Mouse (Mus musculus) G1E-ER4 (cell line): ENCODE measurements around the gene Myh7. TPM values are rescaled to one million over a fixed set of nuclear protein-coding genes. Genes with fewer than 3 reads are reported as not detected.

Experiments
- GATA1 ChIP-seq: IDR thresholded peaks from one replicate; pipeline ENCODE4 v1.8.0; 2012; ENCODE audit warnings: low read length, inconsistent platforms
- polyA plus RNA-seq: library from polyadenylated mRNA; stranded (reverse); fragments of >175 nt; gene quantifications from 2 replicates; pipeline ENCODE4 v1.2.3, GENCODE M21; 2012

The Myh7 gene
- polyA plus RNA-seq, 1 experiment, result 0.04 TPM

DNA sequence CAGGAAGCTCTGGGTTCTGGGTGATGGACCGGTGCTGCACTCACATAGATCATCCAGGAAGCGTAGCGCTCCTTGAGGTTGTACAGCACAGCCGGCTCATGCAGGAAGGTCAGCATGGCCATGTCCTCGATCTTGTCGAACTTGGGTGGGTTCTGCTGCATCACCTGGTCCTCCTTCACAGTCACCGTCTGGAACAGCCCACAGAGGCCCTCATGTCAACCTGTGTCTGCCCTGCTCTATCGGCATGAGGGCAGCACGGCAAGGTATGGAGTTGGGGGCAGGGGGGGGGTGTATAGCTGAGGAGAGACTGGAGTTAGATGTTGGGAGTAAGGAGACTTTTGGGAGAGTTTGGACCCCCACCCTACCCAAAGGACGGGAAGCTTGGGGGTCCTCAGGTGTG, 2.2 kb downstream of the Myh7 start:
- no peak for TF ChIP-seq GATA1

DNA sequence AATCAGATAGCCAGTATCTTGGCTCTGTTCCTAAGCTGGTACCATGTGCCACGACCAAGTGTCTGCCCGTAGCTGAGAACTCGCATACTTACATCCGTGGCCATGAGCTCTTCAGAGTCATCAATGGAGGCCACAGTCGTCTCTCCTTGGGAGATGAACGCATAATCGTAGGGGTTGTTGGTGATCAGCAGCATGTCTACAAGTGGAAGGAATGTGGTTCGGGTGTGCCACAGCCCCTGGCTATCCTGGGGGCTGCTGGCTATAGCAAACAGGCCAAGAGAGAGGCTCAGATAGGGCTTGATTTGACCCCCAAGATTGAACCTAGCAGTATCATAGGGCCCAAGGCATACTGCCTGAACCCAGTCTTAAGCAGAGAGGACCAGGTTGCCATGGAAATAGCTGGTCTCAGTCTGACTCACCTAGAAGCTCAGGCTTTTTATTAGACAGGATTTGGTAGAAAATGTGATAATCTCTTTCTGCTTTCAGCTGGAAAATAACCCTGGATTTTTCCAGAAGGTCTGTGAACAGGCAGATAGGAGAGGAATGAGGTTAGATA, 4.5 kb downstream of the Myh7 start:
- no peak for TF ChIP-seq GATA1

DNA sequence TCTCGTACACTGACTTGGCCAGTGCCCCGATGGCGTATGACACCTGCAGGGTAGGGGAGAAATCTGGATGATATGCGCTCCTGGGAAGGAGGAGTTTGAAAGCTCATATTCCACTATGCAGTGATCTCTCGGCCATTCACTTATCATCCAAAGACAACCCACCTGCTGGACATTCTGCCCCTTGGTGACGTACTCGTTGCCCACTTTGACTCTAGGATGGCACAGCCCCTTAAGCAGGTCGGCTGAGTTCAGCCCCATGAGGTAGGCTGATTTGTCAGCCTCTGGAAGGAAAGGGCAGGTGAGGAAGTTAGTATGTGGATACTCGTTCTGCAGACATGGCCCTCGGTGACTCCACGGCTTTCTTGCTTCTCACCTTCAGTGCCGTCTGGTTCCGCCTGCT, 5.5 kb downstream of the Myh7 start:
- no peak for TF ChIP-seq GATA1

DNA sequence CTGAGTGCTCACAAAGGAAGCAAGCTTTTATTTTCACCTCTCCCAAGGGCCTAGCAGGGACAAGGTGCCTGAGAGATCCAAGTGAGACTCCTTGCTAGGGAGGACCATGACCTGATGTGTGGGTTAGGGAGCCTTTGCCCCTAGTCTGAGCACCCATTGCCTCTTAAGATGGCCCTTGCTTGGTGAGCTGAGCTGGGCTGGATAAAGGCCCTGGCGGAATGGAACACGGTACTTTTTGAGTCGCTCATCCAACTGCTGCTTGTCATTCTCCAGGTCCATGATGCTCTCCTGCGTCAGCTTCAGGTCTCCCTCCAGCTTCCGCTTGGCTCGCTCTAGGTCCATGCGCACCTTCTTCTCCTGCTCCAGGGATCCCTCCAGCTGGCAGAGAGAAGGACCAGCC, 12.5 kb downstream of the Myh7 start:
- TF ChIP-seq GATA1, result no peak

GRCm38 (mm10) chr14:54978664-54979063, 15.8 kb downstream of the Myh7 start:
- no peak for TF ChIP-seq GATA1

GRCm38 (mm10) chr14:54976633-54977032, 17.8 kb downstream of the Myh7 start, which contains the start of gene Gm17428:
Gene Gm17428 (plus strand): TSS chr14:54976933.
- no peak for TF ChIP-seq GATA1

- TF ChIP-seq GATA1, result no peak
These were observed 20.2 kb downstream of the Myh7 start for GRCm38 (mm10) chr14:54974068-54974791.

GRCm38 (mm10) chr14:54968344-54968743, 26.1 kb downstream of the Myh7 start:
- TF ChIP-seq GATA1, result no peak

DNA sequence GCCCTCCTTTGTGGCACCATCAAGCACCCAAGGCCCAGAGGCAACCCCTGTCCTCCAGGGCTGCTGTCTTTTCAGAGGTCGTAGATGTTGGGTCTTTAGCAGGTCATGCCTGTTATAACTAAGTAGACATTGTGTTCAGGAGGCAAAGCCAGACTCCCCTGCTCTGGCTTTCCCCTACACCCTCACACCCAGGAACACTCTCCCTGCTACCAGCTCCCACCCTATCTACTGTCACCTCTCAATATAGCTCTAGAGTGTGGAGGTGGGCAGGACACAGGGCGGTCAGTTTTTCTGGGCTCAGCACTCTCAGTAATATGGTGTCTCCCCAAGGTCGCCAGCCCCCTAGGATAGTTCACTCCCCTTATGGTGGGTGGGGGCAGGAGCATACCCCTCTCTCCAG, 26.6 kb downstream of the Myh7 start:
- TF ChIP-seq GATA1, result no peak

- TF ChIP-seq GATA1, result no peak
These were observed 28.0 kb downstream of the Myh7 start, which contains the start of gene Myh6 for GRCm38 (mm10) chr14:54966320-54966977. Gene Myh6 (minus strand): TSS chr14:54966927.

DNA sequence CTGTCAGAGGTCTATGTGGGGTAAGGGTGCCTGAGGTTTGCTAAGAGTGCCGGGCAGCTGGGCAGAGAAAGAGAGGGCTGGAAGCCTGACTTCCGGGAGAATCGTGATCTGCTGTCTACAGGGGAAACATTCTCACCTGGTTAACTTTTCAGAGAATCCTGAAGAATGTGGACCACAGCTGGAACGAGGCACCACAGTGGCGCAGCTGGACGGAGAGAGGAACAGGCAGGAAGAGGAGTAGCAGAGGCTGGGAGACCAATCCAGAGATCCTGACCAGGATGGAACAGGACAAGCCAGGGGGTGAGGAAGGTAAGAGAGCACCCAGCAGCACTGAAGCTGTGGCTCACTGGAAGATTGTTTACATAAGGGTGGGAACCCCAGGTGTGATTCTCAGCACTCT, 28.8 kb downstream of the Myh7 start:
- TF ChIP-seq GATA1, result no peak

GRCm38 (mm10) chr14:54965044-54965443, 29.4 kb downstream of the Myh7 start:
- TF ChIP-seq GATA1, result no peak

DNA sequence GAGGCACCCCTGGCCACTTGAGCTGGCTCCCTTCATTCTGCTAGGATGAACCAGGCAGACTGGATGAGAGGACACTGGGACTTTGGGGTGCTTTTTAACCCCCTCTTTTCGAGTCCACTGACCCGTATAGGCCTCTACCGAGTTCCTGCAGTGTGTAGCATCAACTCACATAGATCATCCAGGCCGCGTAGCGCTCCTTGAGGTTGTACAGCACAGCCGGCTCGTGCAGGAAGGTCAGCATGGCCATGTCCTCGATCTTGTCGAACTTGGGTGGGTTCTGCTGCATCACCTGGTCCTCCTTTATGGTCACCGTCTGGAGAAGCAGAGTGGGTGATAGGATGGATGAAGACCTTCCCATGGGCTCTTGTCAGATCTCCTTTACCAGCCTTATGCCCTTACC, 30.7 kb downstream of the Myh7 start:
- TF ChIP-seq GATA1, result no peak

GRCm38 (mm10) chr14:54962714-54963113, 31.7 kb downstream of the Myh7 start:
- TF ChIP-seq GATA1, result no peak

- TF ChIP-seq GATA1, result no peak
These were observed 32.9 kb downstream of the Myh7 start for GRCm38 (mm10) chr14:54961487-54961886.

DNA sequence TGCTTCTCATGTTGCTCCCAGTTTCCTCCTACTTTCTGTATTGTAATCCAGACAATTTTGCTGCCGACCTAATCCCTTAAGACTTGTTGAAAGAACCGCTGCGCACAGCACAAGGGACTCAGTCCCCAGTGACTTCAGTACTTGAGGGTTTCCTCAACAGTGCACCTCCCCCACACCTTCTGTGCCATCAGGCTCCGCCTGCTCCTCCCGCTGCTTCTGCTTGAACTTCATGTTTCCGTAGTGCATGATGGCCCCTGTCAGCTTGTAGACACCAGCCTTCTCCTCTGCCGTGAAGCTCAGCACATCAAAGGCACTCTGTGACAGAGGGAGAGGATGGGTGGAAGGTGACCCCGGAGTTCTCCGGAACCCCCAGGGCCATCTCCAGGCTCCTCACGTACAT, 33.7 kb downstream of the Myh7 start:
- TF ChIP-seq GATA1, result no peak

DNA sequence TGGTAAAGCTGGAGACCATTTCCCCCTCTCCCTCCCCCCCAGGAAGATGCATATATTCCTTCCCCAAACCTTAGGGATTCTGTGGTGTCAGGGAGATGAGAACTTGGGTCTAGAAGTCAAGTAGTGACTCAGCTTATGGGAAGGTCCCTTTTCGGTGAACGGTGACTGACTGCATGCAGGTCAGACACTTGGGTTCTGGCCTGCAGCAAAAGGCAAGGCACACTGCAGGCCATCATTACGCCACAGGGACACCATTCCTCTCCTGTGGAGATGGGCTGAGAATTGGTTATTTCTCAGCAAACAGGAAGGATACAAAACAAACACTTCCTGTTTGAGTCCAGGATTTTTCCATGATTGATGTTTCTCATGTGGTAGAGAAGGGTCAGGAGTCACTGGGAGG, 35.2 kb downstream of the Myh7 start:
- TF ChIP-seq GATA1, result no peak
